Mouse (Mus musculus): Measurements from ENCODE around the gene Cux2.
A peak's percentile ranks its signal among the peaks of the same experiment; 100 is the strongest.

Gene Cux2

DNA sequence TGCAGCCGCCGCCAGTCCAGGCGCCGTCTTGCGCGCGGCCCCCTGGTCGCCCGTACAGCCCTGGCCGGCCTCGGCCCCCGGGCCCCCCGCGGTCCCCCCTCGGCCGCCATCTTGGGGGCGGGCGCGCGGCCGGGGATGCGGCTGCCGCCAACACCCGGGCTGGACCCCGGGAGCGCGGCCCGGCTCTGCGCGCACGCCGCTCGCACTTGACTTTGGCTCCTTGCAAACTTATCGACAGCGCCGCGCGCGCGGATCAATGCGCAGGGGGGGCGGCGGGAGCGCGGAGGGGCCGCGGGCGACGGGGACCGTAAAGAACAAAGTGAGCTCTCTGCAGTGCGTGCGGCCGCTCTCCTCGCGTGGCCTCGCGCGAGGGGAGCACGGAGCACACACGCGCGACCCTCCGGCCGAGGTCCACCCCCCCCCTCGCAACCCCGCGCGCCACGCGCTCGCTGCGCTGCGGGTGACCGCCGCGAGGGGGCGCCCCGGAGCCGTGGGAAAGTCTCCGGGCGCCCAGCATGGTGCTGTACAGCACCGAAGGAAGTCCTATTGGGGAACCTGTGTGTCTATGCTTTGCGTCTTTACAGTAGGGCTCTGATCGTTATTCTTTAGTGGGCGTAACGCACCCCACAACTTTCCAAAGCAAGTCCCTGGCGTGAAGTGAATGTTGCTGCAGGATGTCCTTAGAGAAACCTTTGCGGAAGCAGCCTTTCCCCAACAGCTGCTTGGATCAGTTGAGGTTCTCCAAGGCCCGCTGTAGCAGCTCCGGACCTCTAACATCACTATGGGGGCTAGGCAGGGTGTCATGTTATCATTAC is at the start of gene Cux2:
Gene Cux2 (minus strand): TSS at position 86 of the 815 bp plus-strand sequence.
- peak; percentile 56 to 78 for DNase-seq

DNA sequence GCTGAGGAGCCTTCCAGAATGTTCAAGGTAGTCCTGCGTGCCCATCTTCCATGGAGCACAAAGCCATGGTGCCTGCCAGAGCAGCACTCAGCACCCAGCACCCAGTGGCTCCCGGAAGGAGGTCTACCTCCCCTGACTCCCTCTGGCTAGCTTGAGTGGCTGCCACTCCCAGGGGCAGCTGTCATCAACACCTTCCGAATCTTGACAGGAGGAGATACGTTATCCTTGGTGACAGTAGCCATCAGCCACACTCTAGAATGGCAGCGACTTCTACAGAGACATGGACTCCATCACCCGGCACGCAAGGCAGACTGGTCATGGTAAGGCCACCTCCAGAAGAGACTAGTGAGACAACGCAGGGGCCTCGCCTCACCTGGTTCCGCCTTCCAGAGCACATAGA is 44.5 kb upstream of the Cux2 start:
- DNase-seq, result no peak

DNA sequence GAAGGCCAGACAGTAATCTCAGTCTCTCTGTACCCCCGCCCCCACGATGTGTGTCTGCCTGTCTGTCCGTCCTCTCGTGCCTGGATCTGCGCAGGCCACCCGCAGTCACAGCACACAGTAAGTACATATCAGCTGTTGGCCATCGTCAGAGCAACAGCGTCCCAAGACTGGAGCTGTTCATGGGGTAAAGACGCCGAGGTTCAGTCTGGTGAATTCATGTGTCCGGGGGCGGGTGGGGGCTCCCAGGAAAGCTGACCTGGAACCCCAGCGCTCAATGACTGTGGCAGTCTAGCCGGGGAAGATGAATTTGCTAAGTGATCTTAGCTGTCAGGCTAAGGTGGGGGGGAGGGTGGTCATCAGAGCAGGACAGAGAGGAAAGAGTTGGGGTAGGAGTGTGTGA is 43.8 kb upstream of the Cux2 start:
- no peak for DNase-seq

DNA sequence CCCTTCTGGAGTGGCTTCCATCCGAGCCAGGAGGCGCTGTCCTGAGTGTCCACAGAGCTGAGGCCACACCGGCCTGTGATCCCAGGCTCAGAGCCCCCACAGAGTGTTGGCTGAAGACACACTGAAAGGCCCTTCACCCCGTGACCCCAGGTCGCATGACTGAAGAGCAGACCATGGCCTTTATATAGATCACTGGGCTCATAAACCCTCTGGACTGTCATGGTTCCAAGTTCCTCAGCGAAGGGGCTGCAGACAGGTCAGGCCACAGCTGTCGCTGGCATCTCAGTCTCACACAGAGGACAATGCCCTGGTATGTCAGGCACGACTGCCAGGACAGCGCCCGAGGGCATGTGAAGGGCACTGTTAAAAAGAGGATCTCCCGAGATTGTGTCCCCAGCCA is 42.9 kb upstream of the Cux2 start:
- no peak for DNase-seq

DNA sequence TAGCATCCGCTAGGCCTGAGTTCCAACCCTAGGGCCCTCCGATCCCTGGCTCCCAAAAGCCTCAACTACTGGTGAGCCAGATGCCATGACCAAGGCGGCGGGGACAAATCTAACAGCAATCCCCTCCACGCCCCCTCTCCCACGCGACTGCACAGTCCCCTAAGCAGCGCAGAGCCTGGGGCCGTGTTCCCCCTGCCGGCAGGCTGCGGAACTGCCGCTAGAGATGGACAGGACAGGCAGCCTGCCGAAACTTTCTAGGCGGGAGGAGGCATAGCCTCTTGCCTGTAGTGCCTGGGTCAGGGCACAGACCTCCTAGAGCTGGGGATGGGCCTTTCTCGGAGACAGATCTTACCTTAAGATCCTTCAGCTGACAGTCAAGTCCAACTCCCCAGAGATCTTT is 41.2 kb upstream of the Cux2 start:
- DNase-seq, result peak; percentile 29 to 74

DNA sequence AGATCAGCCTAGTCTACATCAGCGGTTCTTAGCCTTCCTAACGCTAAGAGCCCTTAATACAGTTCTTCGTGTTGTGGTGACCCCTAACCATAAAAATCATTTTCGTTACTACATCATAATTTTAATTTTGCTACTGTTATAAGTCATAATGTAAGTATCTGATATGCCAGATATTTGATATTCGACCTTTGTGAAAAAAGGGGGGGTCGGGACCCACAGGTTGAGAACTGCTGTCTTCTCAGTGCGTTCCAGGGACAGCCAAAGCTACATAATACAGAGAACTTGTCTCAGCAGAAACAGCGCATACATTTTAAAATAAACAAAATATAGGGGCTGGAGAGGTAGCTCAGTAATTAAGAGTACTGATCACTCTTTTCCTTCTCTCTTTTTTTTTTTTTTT is 39.8 kb upstream of the Cux2 start:
- no peak for DNase-seq

DNA sequence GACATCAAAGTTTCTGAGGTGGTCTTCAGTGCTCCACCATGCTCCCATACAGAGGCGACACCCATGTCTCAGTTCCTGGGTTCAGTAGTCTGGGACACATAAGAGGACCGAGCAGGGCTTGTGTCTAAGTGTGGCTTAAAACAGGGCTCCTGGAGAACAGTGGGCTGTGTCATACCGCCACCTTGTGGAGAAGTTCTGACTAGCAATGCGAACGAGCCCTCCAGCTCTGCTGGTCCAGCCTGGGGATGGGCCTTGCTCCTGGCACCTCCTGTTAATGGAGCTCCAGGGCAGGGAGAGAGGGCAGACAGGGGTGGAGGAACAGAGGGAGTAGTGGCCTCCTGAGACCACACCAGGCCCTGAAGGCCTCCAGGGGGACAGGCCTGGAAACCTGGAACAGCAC is 39.0 kb upstream of the Cux2 start:
- peak; percentile 78 to 89 for DNase-seq

DNA sequence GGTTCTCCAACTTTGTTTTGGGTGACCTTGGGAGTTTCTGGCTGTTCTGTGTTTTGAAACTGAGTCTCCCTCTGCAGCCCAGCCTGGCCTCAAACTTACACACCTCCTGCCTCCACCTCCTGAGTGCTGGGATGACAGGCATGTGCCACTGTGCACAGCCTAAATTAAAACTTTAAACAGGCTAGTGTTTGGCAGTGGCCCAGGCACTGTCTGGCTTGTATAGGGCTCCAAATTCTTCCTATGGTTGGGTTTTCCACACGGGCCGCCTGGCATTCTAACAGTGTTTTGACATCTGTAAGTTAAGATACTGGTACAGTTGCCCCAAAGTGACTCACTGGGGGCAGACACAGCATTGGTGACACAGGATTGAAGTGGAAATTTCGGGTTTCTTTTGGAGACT is 36.2 kb upstream of the Cux2 start:
- no peak for DNase-seq

DNA sequence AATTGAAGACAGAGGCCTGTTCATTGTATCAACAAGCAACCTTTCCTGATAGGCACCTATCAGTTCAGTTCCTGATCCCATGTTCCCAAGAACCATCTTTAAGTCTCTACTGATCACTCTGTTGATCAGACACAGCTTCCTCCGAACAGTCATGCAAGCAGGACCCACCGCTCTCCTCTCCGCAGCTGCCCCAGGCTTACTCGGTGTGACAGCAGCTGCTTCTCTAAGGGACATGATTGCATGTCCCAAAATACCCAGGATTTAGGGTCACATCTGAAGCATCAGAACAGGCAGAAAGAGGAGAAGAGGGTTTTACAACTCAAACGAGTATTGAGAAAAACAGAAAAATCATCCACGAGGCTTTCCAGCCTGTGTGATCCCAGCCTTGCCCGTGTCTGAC is 35.4 kb upstream of the Cux2 start:
- DNase-seq, result no peak

DNA sequence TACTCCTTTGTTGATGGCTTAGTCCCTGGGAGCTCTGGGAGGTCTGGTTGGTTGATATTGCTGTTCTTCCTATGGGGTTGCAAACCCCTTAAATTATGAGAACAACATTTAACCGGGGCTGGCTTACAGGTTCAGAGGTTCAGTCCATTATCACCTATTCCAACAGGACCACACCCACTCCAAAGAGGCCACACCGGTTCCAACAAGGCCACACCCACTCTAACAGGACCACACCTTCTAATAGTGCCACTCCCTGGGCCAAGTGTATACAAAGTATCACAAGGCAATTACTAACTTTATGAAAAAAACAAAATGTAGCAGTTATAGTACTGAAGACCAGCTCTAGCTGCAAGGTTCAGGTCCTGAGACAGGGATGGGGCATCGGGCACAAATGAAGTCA is 34.6 kb upstream of the Cux2 start:
- no peak for DNase-seq

DNA sequence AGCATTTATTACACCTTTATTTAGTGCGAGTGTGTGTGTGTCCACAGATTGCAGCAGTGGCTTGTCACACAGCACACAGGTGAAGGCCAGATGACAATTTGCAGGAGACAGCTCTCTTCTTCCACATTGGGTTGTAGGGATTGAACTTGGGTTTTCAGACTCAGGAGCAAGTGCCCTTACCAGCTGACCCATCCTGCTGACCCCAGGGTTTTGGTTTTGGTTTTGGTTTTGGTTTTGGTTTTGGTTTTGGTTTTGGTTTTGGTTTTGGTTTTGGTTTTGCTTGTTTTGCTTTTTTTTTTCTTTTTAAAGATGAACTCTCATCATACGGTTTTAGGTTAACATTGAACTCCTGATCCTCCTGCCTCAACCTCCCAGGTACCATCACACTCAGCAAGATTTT is 33.4 kb upstream of the Cux2 start:
- no peak for DNase-seq

DNA sequence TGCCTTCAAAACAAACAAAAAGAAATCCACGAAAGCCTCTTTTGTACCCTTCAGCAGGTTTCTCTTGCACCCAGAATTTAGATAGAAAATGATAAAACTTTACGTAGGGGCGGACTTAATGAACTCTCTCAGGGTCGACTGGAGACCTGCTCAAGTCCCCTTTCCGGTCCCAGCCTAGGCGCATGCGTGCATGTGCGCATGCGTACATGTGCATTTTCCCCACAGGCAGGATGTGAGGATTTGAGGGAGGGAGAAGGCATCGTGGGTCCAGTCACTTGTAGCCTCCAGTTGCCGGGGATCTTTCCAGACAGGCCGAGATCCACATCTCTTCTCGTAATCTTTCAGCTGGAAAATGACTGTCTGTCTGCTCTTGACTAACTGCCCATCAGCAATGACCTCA is 31.6 kb upstream of the Cux2 start:
- DNase-seq, result no peak

DNA sequence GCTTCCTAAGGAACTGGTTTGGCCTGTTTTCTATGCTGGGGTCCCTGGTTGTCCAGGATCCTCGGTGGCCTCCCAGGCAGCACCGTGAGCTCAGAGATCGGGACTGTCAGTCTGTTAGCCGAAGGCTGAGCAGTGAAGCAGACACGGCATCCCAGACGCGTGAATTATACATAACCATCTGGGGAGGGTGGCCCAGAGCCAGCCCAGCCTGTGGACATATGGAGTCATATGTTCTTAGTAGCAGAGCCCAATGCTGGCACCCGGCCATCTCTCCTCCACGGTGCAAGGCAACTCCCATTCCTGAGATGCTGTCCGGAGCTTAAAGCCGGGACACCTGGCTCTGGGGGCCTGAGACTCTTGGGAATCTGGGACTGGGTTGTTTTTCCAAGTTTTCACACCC is 31.0 kb upstream of the Cux2 start:
- DNase-seq, result peak in 1 of 2 experiments; percentile 30

DNA sequence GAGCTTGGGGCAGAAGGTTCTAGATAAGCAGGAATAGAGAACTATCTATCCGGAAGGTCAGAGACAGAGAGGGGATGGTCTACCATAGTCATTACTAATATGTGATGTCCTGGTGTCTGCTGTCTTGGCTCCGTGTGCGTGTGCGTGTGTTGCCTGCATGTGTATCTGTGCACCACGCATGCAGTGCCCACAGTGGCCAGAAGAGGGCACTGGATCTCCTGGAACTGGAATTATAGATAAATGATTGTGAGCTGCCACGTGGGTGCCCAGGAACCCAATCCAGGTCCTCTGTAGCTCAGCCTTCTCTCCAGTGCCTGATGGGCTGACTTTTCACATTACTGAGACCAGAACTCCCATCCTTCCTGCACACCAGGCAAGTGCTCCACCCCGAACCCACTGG is 29.9 kb upstream of the Cux2 start:
- peak in 1 of 2 experiments; percentile 14 for DNase-seq

DNA sequence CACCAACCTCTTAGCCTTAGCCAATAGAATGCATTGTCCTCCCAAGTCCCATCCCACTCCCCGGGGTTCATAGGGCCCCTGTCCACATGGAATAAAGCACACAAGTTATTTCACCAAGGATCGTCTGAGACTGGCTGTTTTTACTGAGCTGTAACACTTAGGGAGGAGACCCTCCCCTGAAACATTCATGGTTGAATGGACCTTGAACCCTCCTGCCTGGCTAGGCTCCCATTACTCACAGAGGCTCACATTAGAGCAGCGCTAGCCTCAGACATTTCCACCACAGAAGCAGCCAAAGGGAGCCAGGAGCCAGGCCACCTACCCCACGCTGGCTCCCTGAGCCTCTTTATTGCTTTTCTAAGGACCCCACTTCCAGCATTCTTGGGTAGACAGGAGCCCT is 27.3 kb upstream of the Cux2 start:
- no peak for DNase-seq

DNA sequence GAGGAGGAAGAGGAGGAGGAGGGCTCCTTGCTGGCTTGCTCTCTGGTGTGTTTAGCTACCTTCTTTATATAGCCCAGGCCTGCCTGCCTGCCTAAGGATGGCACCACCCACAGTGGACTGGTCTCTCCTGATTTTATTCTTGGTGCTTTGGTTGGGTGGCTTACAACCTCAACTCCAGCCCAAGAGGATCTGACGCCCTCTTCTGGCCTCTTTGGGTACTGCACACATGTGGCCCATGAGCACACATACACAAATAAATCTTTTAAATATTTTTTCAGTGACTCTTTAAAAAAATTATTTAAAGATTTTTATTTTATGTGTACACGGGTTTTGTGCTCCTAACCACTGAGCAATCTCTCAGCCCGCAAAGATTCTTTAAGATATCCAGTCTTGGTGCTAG is 25.8 kb upstream of the Cux2 start:
- peak in 1 of 2 experiments; percentile 24 for DNase-seq

DNA sequence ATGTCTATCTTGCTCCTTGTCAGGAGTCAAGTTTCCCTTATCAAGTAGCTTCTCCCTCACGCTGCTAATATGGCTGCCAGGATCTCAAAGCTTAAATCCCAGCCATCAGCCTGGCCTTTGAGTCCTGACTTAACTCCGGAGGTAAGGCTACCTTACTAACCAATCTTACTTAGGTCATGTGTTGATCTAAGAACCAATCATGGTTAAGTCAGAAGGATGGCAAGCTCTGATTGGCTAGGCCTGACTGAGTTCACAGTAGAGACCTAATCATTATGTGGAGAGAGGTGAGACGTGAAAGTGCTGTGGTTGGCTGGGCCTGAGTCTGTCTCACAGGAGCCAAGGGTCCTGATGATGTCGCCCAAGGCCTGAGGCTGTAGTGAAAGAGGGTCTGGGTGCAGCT is 22.1 kb upstream of the Cux2 start:
- no peak for DNase-seq

DNA sequence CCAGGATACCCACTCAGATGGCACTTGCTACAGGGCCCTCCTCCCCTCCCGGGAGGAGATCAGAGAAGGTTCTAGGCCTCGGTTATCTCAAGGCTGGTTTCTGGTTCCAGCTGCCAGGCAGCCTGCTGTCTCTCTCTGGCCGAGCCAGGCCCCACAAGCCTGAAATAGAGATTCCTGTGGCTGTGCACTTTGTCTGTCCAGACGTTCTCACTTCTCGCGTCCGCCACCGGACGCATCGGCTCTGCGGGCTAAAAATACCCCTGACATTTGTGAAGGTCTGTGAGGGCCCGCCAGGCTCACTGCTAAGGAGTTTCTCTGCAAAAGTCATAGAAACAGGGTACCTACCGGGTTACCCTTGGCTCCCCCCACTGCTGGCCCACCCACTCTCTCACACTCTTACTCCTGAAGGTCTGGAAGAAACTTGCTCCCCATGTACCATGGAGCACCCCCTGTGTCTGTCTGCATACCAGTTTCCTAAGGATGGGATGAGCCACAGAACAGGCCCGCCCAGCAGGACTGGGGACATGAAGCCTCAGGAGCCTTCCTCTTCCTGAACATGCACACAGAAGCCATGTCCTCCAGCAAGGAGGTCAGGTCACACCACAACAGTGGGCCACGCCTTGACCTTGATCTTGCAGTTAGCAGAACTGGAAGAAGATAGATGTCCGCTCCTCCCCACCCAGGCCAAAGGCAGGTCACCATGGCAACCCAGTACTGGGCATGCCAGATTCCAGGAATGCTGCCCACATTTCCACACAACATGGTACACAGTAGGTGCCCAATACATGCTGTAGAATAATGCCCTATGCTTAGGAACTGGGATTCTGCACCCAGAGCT is 21.3 kb upstream of the Cux2 start:
- DNase-seq, result peak; percentile 27 to 45

DNA sequence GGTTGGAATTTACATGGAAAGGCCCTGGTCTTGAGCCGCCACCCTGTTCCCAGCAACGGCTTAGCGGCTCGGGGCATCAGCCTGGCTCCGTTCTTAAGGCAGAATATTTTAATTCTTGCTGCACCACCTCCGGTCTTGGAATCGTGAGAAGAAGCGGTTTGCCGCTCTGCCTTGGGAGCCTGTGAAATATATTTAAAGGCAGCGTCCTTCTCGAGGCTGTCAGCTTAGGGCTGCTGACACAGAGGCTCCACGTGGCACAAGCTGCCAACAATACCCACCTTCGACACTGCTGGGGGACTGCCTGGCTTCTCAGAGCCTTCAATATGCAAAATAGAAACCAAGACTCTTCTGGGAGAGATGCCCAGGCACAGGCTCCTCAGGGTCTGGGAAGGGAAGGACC is 18.7 kb upstream of the Cux2 start:
- no peak for DNase-seq

DNA sequence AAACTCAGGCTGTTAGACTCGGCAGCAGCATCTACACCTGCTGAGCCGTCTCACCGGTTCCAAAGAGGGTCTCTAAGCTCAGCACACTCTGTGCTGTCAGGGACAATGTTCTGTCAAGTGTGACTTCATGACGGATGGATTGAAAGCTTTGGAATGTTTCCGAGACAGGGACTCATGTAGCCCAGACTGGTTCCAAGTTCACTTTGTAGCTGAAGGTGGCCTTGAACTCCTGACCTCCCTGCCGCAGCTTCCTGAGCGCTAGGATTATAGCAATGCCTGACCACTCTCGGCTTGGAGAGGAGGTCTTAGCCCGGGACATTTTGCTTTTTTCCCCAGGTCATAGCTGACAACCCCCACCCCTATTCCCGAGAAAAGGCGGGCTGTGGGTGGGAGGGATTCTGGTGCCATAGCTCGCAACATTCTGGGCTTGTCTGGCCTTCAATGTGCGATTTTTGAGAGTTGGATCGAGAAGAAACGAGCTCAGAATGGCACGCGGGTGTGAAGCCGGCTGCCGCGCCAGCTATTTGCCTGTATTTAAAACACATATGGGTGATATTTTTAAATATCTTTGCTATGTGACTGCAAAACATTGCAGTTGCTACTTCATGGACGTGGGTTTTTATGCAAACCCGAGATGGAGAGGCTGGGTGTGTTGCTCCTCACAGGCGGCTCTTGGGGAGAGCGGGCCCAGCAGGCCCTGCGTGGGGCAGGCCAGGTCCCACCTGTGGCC is 13.5 kb upstream of the Cux2 start:
- no peak for DNase-seq

DNA sequence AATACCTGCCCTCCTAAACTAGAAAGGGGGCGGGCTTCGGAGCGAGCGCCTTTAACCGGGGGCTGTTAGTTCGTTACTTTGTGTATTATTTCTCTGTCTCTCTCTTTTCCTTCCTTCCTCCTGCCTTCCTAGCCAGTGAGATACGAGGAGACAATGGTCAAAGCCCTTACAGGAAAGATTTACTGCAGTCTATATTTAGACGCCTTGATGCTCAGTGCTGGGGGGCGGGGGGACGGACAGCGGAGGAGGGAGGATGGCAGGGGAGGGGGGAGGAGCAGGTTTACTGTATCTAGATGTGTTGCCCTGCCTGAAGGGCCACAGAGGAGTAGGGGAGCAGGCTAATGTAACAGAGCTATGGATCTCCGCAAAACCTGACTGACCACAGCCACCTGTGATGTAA is 12.6 kb upstream of the Cux2 start:
- DNase-seq, result peak in 1 of 2 experiments; percentile 21

DNA sequence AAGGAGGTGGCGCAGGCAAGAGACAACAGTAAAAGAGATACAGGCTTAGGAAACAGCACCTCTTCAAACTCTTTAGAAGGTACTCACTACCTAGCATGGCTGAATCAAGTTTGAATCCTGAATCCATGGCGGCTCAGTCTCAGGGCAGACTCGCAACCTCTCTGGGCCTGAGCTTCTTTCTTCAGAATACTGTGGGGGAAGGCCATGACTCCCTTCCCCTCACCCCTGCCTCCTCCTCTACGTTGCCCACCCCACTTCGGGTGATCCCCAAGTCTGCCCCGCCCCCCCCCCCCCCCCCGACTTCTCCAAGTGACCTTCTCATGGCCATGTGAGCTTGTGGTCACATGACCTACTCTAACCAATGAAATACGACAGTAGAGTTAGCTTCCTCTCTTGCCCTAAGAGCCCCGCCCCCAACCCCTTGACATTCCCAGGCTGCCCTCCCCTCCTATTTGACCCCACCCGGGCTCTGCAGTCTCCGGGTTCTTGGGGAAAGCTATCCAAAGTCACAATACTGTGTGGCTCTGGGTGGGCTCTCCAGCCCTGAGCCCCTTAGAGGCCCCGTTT is 10.9 kb upstream of the Cux2 start:
- DNase-seq, result no peak
